Mouse (Mus musculus): Measurements from ENCODE around the gene Pgrmc2.

DNA sequence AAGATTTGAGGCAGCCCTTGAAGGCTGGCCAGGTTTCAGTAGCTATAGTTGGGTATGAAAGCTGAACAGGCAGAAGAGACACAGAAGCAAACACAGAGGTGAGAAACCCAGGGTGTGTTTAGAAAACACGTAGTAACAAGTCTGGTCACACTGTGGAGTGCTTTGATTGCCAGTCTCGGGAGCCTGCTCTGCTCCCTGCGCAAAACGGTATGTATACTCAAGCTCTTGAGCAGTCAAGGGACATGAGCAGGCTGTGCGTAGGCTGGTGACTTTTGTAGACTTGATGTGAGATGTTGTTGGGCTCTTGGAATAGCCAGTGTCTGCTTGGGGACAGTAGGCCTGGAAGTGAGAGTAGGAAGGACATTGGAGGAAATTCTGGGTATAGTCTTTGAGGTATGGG lies 30.3 kb upstream of the Pgrmc2 start:
- TF ChIP-seq CTCF (IDR thresholded peaks at IDR 0.05; ENCODE audit: low read depth) (no peak), EP300 (IDR thresholded peaks at IDR 0.05; ENCODE audit: low read depth) (no peak)

Measured in liver, postnatal 0 days (tissue).